Mouse (Mus musculus) brain, embryonic 14.5 days (tissue): ENCODE measurements at regions not wholly inside any gene's neighbourhood (a gene's known extent, or its start where the extent isn't known, plus 50 kb on each side); places are given as distances from the start of the nearest gene placed in this dataset.
A peak's percentile ranks its signal among the peaks of the same experiment; 100 is the strongest.

Experiments used
- DNase-seq: peaks from one replicate; pipeline ENCODE4 v3.0.0-alpha.2; 2011; ENCODE audit warnings: low read depth
- CTCF ChIP-seq: fragments of 200-500 bp; IDR thresholded peaks from 2 replicates; pipeline ENCODE4 v1.5.1; 2012; ENCODE audit warnings: inconsistent platforms, mild to moderate bottlenecking, moderate library complexity, borderline replicate concordance; ENCODE audit not compliant: insufficient read depth, insufficient read length; ENCODE audit errors: extremely low read depth
- POLR2A ChIP-seq: fragments of 200-500 bp; IDR thresholded peaks from 2 replicates; pipeline ENCODE4 v1.6.1; 2012; ENCODE audit warnings: mild to moderate bottlenecking, inconsistent platforms, borderline replicate concordance; ENCODE audit not compliant: poor library complexity, insufficient read depth, insufficient read length, severe bottlenecking; ENCODE audit errors: extremely low read depth

DNA sequence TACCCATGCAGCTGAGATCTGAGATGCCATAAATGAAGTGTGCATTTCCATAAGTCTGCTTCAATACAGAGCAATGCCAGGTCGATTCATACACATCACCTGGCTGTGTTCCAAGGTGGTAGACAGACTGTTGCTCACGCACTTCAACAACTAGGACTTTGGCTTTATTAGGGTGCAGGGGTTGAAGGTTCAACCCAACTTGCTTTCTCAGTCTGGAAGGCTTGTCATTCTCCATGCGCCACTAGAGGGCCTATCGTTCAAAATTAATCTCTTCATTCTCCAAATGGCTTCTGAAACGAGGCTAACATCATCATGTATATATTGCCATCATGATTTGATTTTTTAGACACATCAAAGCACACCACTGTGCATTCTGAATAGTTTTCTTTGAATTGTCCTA is 127.0 kb upstream of the Tmem164 start:
- TF ChIP-seq POLR2A (no peak), CTCF (peak; percentile 53; the same call in 1 of the 2 replicates)
- DNase-seq = peak; percentile 52

DNA sequence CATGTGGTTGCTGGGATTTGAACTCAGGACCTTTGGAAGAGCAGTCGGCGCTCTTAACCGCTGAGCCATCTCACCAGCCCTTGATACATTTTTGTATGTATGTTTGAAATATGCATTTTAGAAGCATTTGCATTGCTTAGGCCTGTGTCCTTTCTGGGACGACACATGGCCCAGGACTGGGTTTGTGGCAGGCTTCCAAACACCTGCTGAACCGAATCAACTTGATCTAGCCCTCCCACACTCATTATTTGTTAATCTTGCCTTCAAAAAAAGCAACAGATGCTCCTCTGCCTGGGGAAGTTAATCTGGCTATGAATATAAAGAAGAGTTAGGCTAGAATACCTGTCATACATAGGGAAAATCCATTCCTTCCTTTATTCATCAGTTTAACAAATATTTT is 123.7 kb upstream of the Tmem164 start:
- peak; percentile 7 for DNase-seq
- TF ChIP-seq POLR2A (no peak), CTCF (no peak)

GRCm38 (mm10) chrX:142560209-142560912 is 120.8 kb upstream of the Tmem164 start:
- TF ChIP-seq CTCF = no peak
- no peak for TF ChIP-seq POLR2A
- DNase-seq = no peak

DNA sequence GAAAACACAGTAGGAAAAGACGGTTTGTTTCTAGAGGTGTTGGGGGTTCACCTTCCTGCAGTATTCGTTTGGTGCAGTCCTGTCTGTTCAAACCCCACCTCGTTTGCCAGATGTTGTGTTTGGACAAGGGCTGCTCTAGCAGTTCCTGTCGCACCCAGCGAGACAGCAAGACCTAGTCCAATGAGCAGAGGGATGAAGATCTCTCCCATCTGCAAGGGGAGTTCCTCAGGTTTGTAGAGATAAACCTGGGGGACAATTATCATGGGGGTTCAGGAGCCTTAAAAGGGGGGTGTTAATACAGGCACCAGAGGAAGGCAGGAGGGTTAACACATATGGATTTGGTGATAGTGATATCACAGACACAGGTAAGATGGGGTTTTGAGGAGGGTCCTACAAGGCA is 119.4 kb upstream of the Tmem164 start:
- DNase-seq = no peak
- TF ChIP-seq CTCF (no peak), POLR2A (no peak)

DNA sequence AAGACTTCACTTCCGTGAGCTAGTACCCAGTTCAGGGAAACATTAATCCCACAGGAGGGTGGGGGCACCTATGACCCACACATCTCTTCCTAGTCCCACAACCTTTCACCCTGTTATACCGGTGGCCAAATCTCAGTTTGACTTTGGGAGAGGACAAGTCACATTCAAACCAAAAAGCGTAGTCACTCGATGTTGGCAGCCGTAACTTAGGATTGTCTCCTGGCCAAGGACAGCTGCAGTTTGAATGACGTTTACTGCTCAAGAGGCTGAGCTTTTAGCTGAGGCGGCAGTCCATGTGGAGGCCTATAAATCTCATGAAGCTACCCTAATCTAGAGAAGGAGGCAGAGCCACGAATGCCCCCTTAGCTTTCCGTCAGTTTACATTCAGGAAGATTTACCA is 117.0 kb upstream of the Tmem164 start:
- TF ChIP-seq CTCF = no peak
- no peak for TF ChIP-seq POLR2A
- DNase-seq = no peak

DNA sequence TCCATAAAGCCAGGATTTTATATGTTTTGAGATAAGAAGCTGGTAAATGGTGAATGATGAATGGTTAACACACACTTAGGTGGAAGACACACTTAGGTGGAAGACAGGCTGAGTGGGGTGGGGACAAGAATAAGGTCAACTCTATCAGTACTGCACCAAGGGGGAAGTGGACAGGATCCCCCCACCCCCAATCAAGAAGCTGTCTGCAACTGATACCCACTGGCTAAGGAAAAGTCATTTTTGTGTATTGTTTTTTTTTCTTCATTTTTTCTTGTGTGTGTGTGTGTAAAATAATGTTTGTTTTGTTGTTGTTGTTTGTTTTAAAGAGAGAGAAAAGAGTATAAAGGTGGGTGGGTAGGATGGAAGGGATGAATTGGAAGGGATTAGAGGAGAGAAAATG is 109.4 kb upstream of the Tmem164 start:
- TF ChIP-seq CTCF (no peak), POLR2A (no peak)
- no peak for DNase-seq

- no peak for DNase-seq
- TF ChIP-seq POLR2A = no peak
- TF ChIP-seq CTCF = no peak
Observed at GRCm38 (mm10) chrX:142574022-142574421, 107.2 kb upstream of the Tmem164 start.

DNA sequence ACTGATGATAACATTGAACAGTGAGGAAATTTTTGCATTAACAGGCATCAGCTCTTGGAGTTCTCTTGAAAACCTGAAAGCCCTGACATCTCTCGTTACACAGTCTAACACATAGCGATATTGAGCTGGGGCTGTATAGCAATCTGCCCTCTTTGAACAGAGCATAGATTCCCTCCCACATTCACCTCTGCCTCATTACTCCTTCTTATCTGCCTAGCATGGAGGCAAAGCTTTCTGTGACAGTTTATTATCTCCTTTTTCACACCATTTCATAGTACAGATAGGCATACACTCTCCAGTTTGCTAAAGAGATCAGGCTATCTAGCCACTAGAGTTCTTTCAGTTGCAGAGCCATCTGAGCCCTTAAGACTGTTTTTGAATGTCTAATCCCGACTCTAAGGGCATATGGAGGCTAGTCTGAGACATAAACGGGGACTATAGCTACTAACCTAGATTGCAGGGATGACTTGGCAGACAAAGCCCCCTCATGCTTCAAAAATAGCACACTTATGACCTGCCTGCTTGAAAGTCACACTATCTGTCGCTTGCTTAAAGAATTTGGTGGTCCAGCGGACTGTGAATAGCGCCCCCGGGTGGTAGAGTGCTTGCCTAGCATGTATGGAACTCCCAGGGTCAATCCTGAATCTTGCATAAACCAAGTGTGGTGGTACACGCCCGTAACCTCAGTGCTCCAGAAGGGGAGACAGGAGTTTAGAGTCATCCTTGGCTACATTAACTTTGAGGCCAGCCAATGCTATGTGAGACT is 106.1 kb upstream of the Tmem164 start:
- peak; percentile 26 for DNase-seq
- peak; percentile 2; the same call in 1 of the 2 replicates for TF ChIP-seq CTCF
- no peak for TF ChIP-seq POLR2A

DNA sequence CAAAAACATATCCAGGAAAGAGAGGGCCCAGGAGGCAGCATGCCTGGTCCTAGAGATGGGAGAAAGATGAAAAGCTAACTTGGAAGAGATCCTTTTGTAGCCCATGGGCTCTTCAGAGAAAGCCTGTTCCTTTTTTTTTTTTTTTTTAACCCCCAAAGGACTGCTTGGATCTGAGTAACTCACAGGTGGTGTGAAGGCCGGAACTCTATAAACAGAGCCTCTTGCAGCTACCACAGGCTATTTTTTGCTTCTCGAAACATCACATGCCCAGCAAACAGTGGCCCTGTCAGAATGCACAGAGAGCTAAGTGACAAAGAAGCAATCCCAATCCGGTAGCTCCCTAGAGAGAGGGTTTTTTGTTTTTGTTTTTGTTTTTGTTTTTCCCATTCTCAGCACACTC is 105.1 kb upstream of the Tmem164 start:
- TF ChIP-seq POLR2A (no peak), CTCF (no peak)

GRCm38 (mm10) chrX:142577449-142578081 is 103.6 kb upstream of the Tmem164 start:
- no peak for DNase-seq
- TF ChIP-seq CTCF (no peak), POLR2A (no peak)

More for the DNA sequence above, 105.1 kb upstream of the Tmem164 start:
- DNase-seq = no peak

DNA sequence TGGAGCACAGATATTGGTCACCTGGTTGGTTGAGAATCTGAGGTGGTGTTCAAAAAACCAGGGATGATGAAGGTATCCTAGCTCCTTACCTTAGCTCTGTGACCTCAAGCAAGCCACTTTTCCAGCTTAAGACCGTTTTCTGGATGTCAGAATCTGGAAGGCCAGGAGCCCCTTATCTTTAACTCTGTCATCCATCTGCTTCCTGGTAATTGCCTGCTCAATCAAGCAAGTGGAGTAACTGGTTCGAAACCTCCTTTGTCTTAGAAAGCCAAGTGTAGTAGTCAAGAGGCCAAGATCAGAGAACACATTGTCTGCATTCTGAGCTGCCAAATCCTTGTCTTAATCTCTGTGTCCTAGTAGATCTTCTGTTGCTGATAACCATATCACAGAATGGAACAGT is 95.9 kb upstream of the Tmem164 start:
- TF ChIP-seq POLR2A (no peak), CTCF (no peak)
- no peak for DNase-seq

GRCm38 (mm10) chrX:142599377-142599776 is 81.8 kb upstream of the Tmem164 start:
- no peak for DNase-seq
- TF ChIP-seq CTCF (no peak), POLR2A (no peak)

GRCm38 (mm10) chrX:142600782-142601181 is 80.4 kb upstream of the Tmem164 start:
- TF ChIP-seq CTCF (no peak), POLR2A (no peak)

More at GRCm38 (mm10) chrX:142600782-142601181, 80.4 kb upstream of the Tmem164 start:
- DNase-seq = no peak
